Mouse (Mus musculus): Measurements from ENCODE around the gene Myo18b.

DNA sequence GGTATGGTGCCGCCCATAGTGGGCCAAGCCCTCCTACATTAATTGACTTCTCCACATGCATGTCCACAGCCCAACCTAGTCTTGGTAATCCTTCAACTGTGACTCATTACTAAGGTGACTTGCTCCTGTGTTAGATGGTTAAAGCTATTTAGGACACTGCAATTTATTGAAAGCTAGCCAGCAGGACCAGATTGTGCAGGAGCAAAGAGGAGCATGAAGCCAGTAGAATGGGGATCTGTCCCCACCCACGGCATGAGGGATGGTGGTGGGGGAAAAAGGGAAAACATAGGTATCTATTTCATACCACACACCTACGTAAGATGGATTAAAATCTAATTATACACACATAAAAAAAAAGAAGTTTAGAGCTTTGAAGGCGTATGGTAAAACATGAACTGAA lies 114.9 kb downstream of the Myo18b start:
- no peak for TF ChIP-seq CTCF (IDR thresholded peaks at IDR 0.05; ENCODE audit: control insufficient read depth, insufficient read depth, insufficient replicate concordance, low read depth, low read length)
- TF ChIP-seq POLR2A (IDR thresholded peaks at IDR 0.05; ENCODE audit: control insufficient read depth, low read depth, low read length) = no peak
